ENCODE assay signal across 9 mouse cellular contexts in the genomic region with DNA sequence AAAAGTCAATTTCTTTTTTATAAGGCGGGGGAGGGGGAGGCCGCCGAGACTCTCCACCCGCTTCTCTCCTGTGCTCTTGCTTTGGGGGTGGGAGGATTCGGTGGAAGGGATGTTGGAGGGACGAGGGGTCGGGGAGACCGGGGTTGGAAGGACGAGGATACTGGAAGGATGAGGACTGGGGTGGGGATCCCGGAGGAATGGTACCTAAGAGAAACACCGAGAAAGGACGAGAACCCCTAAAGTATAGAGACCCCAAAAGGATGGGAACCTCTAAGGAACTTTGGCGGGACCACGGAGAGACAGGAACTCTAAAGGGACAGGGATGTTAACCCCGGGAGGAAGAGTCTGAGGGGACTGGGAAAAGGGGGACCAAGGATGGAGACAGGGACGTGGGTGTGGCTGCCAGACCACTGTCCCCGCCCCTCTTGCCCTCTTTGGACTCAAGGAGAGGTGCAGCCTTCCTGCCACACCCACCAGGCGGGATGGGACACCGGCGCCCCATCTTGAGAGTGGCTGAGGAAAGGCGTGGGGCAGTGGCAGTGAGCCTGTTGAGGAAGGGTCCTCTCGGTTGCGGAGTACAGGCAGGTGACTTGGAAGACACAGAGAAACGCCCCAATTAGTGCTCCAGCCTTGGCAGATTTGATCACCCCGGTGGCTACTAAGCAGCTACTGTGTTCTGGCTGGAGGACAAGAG. TPM values are rescaled to one million over a fixed set of nuclear protein-coding genes. Genes with fewer than 3 reads are reported as not detected.
DNase-seq lines count a peak whose midpoint lies in the region; ATAC-seq and TF ChIP-seq lines count a peak whose summit lies in the region.
"Had no signal": no experiment of that assay in that cellular context is flagged by ENCODE, and none has a peak within 500 bp of the region (broad histone marks: within the 10 kb centered on the region; RNA-seq: fewer than 3 reads in every experiment).

No protein-coding gene starts in this region.

- no peak for ATAC-seq in heart, embryonic 11.5 days (replicated peaks; ENCODE audit: insufficient number of reproducible peaks, low FRiP score, low TSS enrichment)
- ATAC-seq in hindbrain, embryonic 14.5 days (ENCODE audit: low FRiP score) = no peak
- ATAC-seq in midbrain, embryonic 14.5 days (ENCODE audit: low FRiP score, low TSS enrichment) = peak; percentile 29; the same call in 1 of the 2 replicates
- ATAC-seq in megakaryocyte-erythroid progenitor cell, adult 5-6 weeks (replicated peaks; ENCODE audit: low FRiP score, low TSS enrichment, poor library complexity, severe bottlenecking) = no peak

- H3K9me3 ChIP-seq in heart, embryonic 11.5 days (replicated peaks; ENCODE audit: control insufficient read depth, low read length) = no peaks in the 10 kb centered on the region
- H3K9me3 ChIP-seq in hindbrain, embryonic 14.5 days (ENCODE audit: control insufficient read depth, low read length) = no peaks in the 10 kb centered on the region
- H3K9me3 ChIP-seq in midbrain, embryonic 14.5 days (ENCODE audit: control insufficient read depth, low read length) = no peaks in the 10 kb centered on the region

- peaks cover 88% of the 10 kb centered on the region for H3K27me3 ChIP-seq in heart, embryonic 11.5 days (ENCODE audit: control insufficient read depth, insufficient read depth, low read length)
- H3K27me3 ChIP-seq in hindbrain, embryonic 14.5 days (ENCODE audit: control insufficient read depth, insufficient read depth, low read length) = peaks cover 99% of the 10 kb centered on the region
- peaks cover 73% of the 10 kb centered on the region for H3K27me3 ChIP-seq in midbrain, embryonic 14.5 days (ENCODE audit: control insufficient read depth, insufficient read depth, low read length)
- peaks cover 14% of the 10 kb centered on the region; the same call in 1 of the 2 replicates for H3K27me3 ChIP-seq in cerebellum, adult 2 months (ENCODE audit: control insufficient read depth, insufficient read depth, low read length)

- H3K27ac ChIP-seq in heart, embryonic 11.5 days (ENCODE audit: low read depth, low read length) = no peak overlapping the region
- H3K27ac ChIP-seq in hindbrain, embryonic 14.5 days = no peak overlapping the region
- H3K27ac ChIP-seq in midbrain, embryonic 14.5 days (replicated peaks; ENCODE audit: low read depth, low read length) = no peak overlapping the region
- no peak overlapping the region for H3K27ac ChIP-seq in cerebellum, adult 2 months (ENCODE audit: insufficient read depth, low read length)

- peak overlapping the region; percentile 36 for H3K4me3 ChIP-seq in heart, embryonic 11.5 days (ENCODE audit: low read depth, low read length)
- peak overlapping the region; percentile 5; the same call in 1 of the 2 replicates for H3K4me3 ChIP-seq in hindbrain, embryonic 14.5 days (replicated peaks; ENCODE audit: low read length)
- H3K4me3 ChIP-seq in midbrain, embryonic 14.5 days (replicated peaks; ENCODE audit: low read depth, low read length) = peak overlapping the region; percentile 26
- no peak overlapping the region for H3K4me3 ChIP-seq in cerebellum, adult 2 months (replicated peaks; ENCODE audit: insufficient read depth, low read depth, low read length)

- H3K4me1 ChIP-seq in heart, embryonic 11.5 days (ENCODE audit: control insufficient read depth, insufficient read depth, low read length) = peaks cover 5% of the 10 kb centered on the region; the same call in 1 of the 2 replicates
- no peaks in the 10 kb centered on the region for H3K4me1 ChIP-seq in hindbrain, embryonic 14.5 days (replicated peaks; ENCODE audit: control insufficient read depth, insufficient read depth, low read length)
- H3K4me1 ChIP-seq in midbrain, embryonic 14.5 days (ENCODE audit: control insufficient read depth, insufficient read depth, low read length) = peaks cover 11% of the 10 kb centered on the region; the same call in 1 of the 2 replicates
- no peaks in the 10 kb centered on the region for H3K4me1 ChIP-seq in cerebellum, adult 2 months (ENCODE audit: control insufficient read depth, insufficient read depth, low read length)

- H3K36me3 ChIP-seq in heart, embryonic 11.5 days (ENCODE audit: control insufficient read depth, insufficient read depth, low read length) = no peaks in the 10 kb centered on the region
- no peaks in the 10 kb centered on the region for H3K36me3 ChIP-seq in hindbrain, embryonic 14.5 days (replicated peaks; ENCODE audit: control insufficient read depth, insufficient read depth)
- no peaks in the 10 kb centered on the region for H3K36me3 ChIP-seq in midbrain, embryonic 14.5 days (ENCODE audit: control insufficient read depth, insufficient read depth, low read length)

- no peak overlapping the region for H3K9ac ChIP-seq in heart, embryonic 11.5 days (ENCODE audit: low read depth, low read length)
- H3K9ac ChIP-seq in hindbrain, embryonic 14.5 days = no peak overlapping the region
- H3K9ac ChIP-seq in midbrain, embryonic 14.5 days (replicated peaks; ENCODE audit: low read length) = no peak overlapping the region

- H3K4me2 ChIP-seq in heart, embryonic 11.5 days = peak overlapping the region; percentile 60
- H3K4me2 ChIP-seq in hindbrain, embryonic 14.5 days (replicated peaks) = peak overlapping the region; percentile 42
- H3K4me2 ChIP-seq in midbrain, embryonic 14.5 days (ENCODE audit: low read length) = peak overlapping the region; percentile 51

- WGBS in heart, embryonic 11.5 days (ENCODE audit: insufficient replicate concordance) = 2% methylated on average over 25 of the region's 25 CpGs
- 1% methylated on average over 25 of the region's 25 CpGs for WGBS in hindbrain, embryonic 14.5 days
- 2% methylated on average over 25 of the region's 25 CpGs for WGBS in midbrain, embryonic 14.5 days
- WGBS in cerebellum, adult 2 months = 2% methylated on average over 25 of the region's 25 CpGs

- TF ChIP-seq CTCF in cerebellum, adult 2 months (IDR thresholded peaks at IDR 0.05; ENCODE audit: borderline replicate concordance, insufficient read depth, low read depth, low read length) = no peak

- no peak for TF ChIP-seq POLR2A in cerebellum, adult 2 months (IDR thresholded peaks at IDR 0.05; ENCODE audit: borderline replicate concordance, insufficient read depth, low read length)

- no peak for DNase-seq in heart, adult 8-10 months (ENCODE audit: low spot score)
- peak; percentile 25 for DNase-seq in ZHBTc4 (ENCODE audit: low read depth, low spot score)
- DNase-seq in hindbrain, embryonic 14.5 days (ENCODE audit: low spot score) = no peak
- DNase-seq in midbrain, embryonic 14.5 days = no peak
- DNase-seq in cerebellum, adult 2 months = no peak
- DNase-seq in thymus, adult 18-20 months = no peak

RNA-seq across cellular contexts. Expression of a gene that starts 8.5 kb away (rescaled TPM):
- 27.1 and 28.2 TPM in 2 replicates for polyA plus RNA-seq in heart, embryonic 11.5 days (2014; fragmentation: Nextera tagmentation; extraction: Ambion mirVana)
- 10 to 100 TPM; 20.3 to 23.7 (median 21.8) TPM for total RNA-seq in heart, adult 8-10 months (2022)
- polyA plus RNA-seq in hindbrain, embryonic 14.5 days (2014; fragmentation: Nextera tagmentation; extraction: Ambion mirVana) = 41.8 and 43.5 TPM in 2 replicates
- 38.9 and 43.1 TPM in 2 replicates for polyA plus RNA-seq in midbrain, embryonic 14.5 days (2014; fragmentation: Nextera tagmentation; extraction: Ambion mirVana)
- total RNA-seq in megakaryocyte-erythroid progenitor cell, adult 5-6 weeks (2014; fragmentation: Nextera tagmentation) = 20.9 and 44.1 TPM in 2 replicates
- 33.5 and 48.7 TPM in 2 replicates for total RNA-seq in megakaryocyte-erythroid progenitor cell, adult 5-6 weeks (2017)
- polyA plus RNA-seq in cerebellum, adult 2 months (2012; rRNA removed) = 40.1 and 41.7 TPM in 2 replicates

RNA-seq across cellular contexts. Expression of a gene that starts 8.7 kb away (rescaled TPM):
- 0.06 TPM in 1 of 2 replicates, not detected in the other for polyA plus RNA-seq in heart, embryonic 11.5 days (2014; fragmentation: Nextera tagmentation; extraction: Ambion mirVana)
- not detected for total RNA-seq in heart, adult 8-10 months (2022)
- 0.23 TPM in 1 of 2 replicates, not detected in the other for polyA plus RNA-seq in hindbrain, embryonic 14.5 days (2014; fragmentation: Nextera tagmentation; extraction: Ambion mirVana)
- polyA plus RNA-seq in midbrain, embryonic 14.5 days (2014; fragmentation: Nextera tagmentation; extraction: Ambion mirVana) = 3.4 and 5.5 TPM in 2 replicates
- not detected in 2 replicates for total RNA-seq in megakaryocyte-erythroid progenitor cell, adult 5-6 weeks (2014; fragmentation: Nextera tagmentation)
- total RNA-seq in megakaryocyte-erythroid progenitor cell, adult 5-6 weeks (2017) = not detected in 2 replicates
- polyA plus RNA-seq in cerebellum, adult 2 months (2012; rRNA removed) = 0.14 and 0.20 TPM in 2 replicates
- polyA plus RNA-seq: C2C12 had no signal
